Mouse (Mus musculus) ES-E14 (cell line): ENCODE measurements around the gene Dlgap4.

Experiments
- MAFK ChIP-seq: IDR thresholded peaks from 2 replicates; pipeline ENCODE4 v1.6.1; 2014; ENCODE audit warnings: mild to moderate bottlenecking, low read depth, low read length, inconsistent platforms; ENCODE audit not compliant: insufficient read depth
- ZNF384 ChIP-seq: IDR thresholded peaks from 2 replicates; pipeline ENCODE4 v1.6.1; 2012; ENCODE audit warnings: low read depth, low read length, inconsistent platforms

GRCm38 (mm10) chr2:156779036-156779435, 165.5 kb downstream of the Dlgap4 start:
- TF ChIP-seq ZNF384 (no peak), MAFK (no peak)
